Mouse (Mus musculus) liver (tissue): ENCODE results near the gene Atrnl1.
"Not testable (repeated sequence)": the region's sequence is repeated elsewhere in the genome, so short reads cannot be mapped to it uniquely, and the experiment has no call there.

Experiments
- DNase-seq: peaks from one replicate; pipeline ENCODE4 v3.0.0-alpha.2; 2020; ENCODE audit warnings: mixed read lengths

Gene Atrnl1

DNA sequence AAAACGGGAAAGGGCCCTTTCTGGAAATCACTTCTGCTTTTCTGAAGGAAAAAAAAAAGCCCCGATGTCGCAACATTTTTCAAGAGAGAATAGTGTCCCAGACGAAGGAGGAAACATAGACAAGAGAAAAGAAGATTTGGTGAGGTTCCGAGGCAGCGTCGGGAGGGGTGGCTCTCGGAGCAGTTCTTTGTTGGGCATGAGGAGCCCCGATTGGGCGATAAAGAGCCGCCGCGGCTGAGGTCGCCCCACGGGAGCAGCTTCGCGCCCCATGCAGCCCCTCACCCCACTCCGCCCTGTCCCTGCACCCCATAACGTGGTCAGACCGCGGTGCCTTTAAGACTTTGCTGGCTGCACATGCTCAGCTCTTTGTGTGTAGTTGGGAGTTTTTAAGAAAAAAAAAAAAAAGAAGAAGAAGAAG lies 767 bp upstream of the Atrnl1 start:
- DNase-seq = peak; percentile 61

DNA sequence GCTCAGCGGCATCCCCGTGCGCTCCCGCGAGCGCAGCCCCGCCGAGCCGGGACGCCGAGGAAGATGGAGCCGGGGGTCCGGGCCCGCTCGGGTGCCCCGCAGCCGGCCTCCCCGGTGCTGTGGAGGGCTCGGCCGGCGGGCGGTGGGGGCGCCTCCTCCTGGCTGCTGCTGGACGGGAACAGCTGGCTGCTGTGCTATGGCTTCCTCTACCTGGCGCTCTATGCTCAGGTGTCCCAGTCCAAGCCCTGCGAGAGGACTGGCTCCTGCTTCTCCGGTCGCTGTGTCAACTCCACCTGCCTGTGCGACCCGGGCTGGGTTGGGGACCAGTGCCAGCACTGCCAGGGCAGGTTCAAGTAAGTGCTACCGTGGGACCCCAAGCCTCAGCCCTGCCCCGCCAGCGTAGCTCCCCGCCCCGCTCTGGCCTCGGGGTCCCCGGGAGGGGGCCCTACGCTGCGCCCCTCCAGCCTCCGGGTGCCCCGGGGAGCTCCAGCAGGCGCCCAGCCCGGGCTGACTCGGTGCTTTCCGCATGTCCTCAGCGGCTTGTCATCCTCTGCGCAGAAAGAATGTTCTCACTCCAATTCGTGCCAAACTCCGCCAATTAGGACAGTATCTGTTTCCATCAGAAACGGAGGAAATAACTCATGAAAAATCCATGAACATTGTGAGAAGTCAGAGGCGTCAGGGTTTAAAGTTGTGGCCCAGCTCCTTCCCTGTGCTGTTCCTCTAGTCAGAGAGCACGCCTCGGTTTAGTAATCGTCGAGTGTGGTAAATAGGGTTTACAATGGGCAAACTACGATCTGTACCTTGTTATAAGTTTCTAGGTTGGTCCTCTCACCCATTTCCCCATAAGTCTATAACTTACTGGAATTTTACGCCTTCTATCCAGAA lies 701 bp downstream of the Atrnl1 start:
- peak; percentile 61 for DNase-seq

DNA sequence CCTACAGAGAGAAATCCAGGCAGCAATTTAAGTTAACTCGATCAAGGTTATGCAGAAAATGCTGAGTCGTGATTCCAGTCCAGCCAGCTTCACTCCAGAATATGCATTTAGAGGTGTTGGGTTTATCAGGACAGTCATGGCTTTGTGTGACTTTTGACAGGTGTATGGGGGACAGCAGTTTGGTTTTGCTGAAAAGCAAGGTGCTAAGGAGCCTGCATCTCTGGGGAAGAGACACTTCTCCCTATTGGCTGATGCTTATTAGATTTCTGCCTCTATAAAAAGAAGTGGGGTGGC lies 1.3 kb downstream of the Atrnl1 start:
- no peak for DNase-seq

DNA sequence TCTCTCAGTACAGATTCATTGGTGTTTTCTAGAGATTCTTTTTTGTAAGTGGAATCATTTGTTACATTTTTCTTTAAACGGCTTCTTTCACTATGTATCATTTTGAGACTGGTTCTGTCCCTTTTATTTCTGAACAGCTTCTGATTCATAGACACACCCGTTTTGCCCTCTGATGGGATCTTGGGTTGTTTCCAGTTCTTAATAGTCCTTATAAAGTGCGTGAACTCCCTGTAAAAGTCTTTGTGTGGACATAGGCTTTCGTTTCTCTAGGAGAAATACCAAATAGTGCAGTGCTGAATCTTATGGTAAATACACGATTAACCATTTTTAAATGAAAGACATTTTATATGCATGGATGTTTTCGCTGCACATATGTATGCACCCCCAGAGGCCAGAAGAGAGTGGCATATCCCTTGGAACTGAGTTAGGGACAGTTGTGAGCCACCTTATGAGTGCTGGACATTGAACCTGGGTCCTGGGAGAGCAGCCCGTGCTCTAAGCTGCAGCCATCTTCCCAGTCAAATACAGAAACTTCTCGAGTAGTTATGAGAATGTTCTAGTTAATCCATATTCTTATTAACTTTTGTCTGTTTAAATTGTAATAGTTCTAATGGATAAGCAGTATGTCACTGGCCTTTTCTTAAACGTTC lies 5.3 kb downstream of the Atrnl1 start:
- no peak for DNase-seq

DNA sequence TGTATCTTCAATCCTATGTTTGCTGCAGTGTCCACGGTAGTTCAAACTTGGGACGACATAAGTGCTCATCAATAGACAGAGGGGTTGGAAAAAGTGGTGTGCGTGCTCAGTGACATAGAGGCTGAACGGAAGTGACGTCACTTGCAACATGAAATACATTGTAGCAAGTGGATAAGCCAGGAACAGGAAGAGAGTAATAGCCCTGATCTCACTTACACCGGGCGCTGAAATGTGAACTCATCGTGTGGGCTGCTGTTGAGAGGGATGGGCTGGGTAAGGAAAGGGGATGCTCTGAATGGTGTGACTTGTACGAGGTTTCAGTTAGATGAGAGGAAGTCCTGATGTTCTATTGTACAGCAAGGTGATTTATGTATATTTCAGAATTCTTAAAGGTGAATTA lies 8.3 kb downstream of the Atrnl1 start:
- no peak for DNase-seq

DNA sequence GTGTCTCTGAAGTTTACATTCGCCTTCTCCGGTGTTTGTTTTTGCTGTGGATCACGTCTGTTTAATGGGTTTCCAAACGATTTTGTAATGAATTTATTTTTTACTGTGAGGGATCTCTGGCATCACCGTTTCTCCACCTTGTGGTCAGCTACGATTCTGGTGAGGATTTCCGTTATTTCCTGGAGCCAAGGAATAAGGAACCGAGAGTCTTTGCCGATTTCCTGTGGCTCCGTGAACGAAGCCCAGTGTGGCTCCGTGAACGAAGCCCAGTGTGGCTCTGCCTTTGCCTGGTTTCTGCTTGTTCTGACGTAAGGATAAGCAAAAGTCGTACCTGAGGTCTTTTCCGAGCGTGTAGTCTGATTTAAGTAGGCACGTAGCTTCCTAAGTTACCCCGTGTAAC lies 11.0 kb downstream of the Atrnl1 start:
- DNase-seq = no peak

DNA sequence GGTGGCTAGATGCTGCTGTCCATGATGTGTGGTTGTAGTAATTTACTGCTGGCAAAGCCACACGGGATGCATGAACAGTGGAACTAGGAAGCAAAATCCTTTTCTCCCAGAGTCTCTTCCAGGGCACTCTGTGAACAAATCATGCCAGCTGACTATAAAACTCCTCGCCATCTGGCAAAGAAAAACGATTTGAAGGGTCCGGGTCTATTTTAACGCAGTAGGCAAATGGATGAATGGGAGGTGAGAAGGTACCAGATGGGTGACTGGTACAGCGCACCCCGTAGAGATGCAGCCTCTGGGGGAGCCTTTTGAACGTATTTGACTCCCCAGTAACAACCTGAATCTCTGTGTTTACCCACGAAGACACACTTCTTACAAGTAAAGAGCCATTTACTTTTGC lies 14.9 kb downstream of the Atrnl1 start:
- no peak for DNase-seq

DNA sequence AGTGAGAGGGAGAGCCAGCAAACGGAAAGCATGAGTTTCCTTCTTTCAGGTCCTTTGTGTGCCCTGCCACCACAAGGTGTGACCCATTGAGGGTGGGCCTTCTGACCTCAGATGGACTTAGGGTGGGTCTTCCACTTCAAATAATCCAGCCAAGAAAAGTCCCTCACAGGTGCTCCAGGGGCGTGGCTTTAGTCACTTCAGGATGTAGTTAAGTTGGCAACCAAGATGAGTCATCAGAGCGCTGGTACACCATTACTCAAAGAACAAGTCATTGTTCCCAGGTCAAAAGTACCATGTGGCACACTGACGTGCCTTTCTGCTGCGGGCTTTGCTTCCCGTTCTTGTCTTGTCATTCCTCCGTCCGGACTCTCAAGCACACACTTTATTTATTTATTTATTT lies 16.4 kb downstream of the Atrnl1 start:
- DNase-seq = no peak

DNA sequence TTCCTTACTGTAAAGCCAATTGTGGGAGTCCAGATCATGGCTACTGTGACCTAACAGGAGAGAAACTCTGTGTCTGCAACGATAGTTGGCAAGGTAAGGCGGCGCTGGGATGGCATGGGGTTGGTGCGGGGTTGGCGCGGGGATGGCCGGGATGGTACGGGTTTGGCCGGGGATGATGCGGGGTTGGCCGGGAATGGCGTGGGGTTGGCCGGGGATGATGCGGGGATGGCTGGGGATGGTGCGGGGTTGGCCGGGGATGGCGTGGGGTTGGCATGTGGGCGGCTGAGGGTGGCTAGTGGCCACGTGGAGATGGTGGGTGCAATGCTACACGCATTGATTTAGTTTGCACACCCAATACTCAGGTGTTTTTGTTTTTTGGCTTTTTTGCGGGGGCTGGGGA lies 31.7 kb downstream of the Atrnl1 start:
- no peak for DNase-seq

DNA sequence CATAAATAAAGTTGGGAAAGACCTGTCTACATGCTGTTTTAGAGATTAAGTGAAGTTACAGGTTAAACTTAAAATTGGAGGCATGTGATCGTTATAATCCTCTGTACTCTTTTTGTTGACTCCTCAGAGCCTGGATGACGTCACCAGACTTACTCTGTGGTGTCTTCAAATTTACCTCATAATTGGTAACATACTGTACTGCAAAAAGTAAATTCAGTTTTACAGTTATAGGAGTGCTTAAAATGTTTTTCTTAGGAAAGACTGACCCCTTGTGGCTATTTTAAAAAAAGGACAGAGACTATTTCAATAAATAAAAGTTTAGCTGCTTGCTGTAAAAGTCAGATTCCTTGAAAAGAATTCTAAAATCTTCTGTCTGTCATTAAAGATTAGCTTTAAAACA lies 32.1 kb downstream of the Atrnl1 start:
- DNase-seq = no peak

DNA sequence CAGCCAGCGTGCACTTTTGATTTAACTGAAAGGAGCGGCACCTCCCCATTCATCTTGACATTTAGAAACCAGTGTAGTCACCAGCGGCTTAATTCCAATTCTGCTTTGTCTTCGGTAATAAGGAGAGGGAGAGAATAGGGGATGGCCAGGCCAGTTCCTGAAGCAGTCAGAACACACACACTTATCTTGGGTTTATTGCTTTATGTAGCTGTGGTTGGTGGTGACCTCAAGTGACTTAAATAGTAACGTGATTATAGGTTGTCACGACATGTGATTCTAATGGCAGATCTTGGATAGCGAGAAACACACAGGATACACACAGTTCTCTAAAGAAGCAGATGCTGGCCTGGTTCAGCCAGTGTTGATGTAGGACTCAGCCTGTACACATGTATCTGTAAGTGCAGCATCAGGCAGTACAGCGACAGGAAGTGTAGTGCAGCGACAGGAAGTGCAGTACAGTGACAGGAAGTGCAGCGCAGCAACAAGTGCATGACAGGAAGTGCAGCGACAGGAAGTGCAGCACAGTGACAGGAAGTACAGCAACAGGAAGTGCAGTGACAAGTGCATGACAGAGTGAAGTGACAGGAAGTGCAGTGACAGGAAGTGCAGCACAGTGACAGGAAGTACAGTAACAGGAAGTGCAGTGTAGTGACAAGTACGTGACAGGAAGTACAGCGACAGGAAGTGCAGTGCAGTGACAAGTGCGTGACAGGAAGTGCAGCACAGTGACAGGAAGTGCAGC lies 37.5 kb downstream of the Atrnl1 start:
- DNase-seq = no peak

DNA sequence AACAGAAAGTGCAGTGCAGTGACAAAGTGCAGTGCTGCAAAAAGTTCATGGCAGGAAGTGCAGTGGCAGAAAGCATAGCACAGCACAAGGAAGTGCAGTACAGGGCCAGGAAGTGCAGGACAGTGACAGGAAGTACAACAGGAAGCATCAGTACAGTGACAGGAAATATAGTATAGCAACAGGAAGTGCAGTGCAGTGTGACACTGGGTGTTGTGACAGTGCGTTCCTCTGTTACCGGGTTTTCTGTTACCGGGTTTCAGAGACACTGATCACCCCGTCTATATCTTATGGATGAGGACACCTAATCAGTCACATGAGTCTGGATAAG lies 38.1 kb downstream of the Atrnl1 start:
- DNase-seq = no peak

DNA sequence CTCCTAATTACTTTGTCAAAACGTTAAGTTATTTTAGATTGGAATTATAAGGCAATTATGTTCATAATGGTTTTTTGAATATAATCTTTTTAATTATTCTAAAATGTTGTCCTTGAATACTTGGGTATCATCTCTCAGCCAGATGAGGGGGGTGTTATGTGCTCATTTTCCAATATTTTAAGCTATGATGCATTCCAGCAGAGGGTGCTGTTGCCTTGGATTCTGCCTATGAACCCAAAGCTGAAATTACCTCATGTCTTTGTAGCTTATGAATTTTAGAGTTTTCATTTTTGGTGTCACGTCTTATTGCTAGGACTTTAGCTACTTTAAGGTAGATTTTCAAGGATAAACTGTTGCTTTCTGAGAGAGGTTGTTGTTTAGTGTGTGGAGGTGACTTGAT lies 44.2 kb downstream of the Atrnl1 start:
- DNase-seq = no peak

DNA sequence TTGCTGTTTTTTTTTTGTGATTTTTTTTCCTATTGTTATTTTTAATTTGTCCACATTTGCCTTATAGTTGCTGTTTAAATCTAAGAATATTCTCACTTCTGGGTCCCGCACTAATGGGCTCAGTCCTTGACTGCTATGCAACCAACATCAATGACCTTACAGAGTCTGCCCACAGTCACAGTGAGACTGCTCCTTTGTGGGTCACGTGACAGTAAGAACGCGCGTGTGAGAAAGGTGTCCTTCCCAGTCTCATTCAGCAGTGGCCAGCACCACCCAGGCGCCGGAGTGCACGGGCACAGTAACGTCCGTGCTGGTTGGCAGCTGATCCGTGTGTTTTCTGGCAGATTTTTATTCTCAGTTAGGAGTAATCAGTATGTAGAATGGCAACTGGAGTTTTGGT lies 44.7 kb downstream of the Atrnl1 start:
- no peak for DNase-seq

DNA sequence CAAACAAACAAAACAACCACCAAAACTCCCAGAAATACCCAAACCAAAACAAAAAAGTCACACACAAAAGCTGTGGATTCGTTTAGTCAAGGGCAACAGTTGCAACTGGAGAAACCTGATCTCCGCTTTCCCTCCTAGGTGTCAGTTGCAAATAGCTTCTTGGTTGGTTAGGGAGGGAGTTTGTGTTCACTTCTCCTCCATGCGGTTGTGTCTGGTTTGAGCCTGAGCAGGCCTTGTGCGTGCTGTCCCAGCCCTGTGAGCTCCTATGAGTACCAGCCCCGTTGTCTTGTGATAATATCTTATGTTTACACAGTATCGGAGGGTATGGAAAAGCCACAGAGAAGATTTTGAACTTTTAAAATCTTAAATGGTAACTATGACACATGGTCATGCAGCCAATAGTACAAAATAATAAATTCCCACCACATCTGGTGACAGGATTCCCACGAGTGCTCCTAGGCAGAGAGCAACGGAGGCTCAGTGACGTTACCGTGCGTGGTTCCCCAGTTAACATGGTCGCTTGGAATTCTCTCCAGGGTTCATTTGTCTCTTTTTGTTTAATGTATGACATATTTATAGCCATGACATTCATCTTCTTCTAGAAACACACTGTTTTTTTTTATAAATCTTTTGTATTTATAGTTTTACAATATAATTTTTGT lies 46.7 kb downstream of the Atrnl1 start:
- DNase-seq = no peak

DNA sequence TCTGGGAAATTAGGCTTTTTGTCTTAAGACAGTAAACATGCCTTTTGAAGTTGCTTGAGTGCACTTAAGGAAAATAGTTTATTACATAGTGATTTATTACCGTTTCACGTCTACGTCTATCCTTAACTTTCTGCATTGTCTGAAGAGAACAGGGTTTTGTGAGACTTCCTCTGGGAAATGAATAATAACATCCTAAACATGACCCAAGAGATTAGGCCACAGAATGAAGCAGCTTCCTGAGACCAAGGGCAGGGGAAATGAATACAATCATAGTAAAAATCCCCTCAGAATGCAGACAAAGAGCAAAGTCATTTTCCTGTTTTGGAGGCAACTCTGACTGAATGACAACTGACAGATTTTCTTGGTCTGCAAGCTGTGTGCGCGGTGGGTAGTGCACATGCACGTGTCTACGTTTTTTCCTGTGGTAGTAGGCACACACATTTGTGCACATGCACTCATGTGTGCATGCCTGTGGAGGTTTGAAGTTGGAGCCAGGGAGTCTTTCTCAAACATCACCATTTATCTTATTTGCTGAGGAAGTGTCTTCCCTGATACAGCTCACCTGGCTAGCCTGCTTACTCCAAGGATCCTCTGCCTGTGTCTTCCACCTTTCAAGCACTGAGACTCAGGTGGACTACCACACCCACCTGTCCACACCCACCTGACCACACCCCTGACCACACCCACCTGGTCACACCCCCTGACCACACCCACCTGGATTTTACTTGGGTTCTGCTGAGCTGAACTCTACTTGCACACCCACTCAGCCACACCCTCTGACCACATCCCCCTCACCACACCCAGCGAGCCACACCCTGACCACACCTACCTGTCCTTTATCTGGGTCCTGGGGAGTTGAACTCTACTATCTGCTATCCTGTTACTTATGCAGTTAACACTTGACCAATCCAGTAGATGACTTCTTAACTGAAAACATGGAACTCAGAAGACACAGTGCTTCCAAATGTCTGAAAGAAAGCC lies 47.6 kb downstream of the Atrnl1 start:
- DNase-seq = peak; percentile 31

DNA sequence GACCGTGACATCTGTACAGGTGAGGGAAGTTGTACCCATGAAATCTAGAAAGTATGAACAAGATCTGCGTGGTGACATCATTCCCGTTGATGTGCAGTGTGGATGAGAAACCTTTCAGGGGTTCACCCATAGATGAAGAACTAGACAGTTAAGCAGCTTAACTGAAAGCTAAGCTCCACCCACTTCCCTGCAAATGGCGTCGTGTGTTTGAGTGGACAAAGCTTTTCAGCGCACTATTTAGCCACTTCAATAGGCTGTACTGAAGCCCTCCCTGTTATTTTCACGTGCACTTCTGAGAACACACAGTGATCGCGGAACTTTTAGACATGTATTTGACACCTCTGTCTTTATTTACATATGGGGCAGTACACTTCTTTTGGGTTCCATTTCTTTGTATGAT lies 56.2 kb downstream of the Atrnl1 start:
- DNase-seq = no peak

DNA sequence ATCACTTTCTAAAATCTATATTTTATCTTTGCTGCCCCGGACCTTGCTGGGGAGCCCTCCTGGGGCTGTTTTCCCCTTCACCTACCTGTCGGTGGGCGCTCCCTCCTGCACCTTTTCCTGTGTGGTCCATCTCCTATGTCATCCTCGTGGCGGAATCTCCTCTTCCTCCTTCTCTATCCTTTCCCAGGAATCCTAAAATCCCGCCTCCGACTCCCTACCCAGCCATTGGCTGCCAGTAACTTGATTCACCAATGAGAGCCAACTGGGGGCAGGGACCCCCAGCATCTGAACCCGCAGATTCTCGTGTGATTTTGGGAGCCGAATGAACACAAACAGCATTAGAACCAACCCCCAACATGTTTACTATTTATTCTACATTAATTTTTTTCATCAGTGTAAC lies 57.1 kb downstream of the Atrnl1 start:
- no peak for DNase-seq

DNA sequence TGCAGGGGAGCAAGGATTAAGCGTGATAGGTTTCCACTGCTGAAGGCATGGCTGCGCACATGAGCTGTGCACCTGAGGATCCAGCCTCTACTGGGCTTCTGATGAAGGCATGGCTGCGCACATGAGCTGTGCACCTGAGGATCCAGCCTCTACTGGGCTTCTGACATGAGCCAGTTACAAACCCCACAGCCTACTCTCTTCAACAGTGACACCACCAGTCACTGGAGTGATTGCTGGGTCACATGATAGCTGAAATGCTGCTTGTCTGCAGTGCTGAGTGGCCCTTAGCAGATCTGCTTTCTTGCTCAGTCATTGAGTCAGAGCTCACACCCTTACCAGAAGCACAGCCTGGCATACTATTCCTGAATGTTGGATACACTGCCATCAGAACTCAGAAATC lies 68.6 kb downstream of the Atrnl1 start:
- no peak for DNase-seq

DNA sequence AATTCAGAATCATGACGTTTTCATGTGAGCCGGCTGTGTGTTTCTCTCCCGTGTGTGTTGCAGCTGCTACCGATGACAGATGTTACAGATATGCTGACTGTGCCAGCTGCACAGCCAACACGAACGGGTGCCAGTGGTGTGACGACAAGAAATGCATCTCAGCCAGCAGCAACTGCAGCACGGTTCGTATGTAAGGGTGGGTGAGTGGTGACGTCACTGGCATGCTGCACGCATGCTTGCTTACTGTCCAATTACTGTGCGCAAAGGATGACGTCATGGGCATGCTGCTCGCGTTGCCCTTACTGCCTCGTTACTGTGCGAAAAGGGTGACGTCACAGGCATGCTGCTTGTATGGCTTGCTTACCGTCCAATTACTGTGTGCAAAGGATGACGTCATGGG lies 75.8 kb downstream of the Atrnl1 start:
- no peak for DNase-seq

DNA sequence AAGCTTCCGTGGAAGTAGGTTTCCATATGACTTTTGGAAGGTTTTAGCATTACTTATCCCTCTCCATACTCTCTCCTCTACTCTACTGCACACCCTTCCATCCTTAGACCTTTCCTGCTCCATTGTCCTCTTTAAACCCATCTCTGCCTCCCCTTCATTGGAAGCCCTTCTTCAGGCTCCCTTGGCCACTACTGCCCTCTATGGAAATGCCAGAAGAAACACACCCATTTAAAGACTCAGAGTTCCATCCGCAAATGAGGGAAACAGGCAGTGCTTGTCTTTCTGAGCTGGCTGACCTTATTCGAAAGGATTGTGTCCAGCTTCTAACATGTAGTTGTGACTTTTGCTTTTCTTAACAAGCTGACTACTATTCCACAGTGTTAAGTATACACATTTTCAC lies 81.7 kb downstream of the Atrnl1 start:
- no peak for DNase-seq

DNA sequence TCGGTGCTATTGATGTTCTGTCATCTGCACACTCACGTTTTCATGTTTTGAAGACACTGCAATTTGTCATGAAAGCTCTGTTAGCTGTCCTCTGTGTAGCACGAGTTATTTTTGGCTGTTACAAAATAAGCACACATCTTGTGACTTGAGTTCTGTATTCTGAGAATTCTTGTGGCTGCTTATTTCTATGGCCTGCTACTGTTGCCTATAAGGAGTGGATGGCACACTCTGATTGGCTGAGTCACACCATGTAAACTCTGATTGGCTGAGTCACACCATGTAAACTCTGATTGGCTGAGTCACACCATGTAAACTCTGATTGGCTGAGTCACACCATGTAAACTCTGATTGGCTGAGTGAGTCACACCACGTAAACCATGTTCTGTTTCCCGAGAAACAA lies 85.9 kb downstream of the Atrnl1 start:
- not testable (repeated sequence) for DNase-seq
